Mouse (Mus musculus) cortical plate, adult 2 months (tissue): ENCODE data around the gene Mrps27. TPM values are rescaled to one million over a fixed set of nuclear protein-coding genes. Genes with fewer than 3 reads are reported as not detected.

Experiments used
- H3K27ac ChIP-seq: fragments of 200-500 bp; 2 replicates; pipeline ENCODE4 v1.5.1; 2012; ENCODE audit warnings: low read length, control low read depth, inconsistent platforms; ENCODE audit not compliant: insufficient read depth
- H3K4me1 ChIP-seq: fragments of 200-500 bp; 2 replicates; pipeline ENCODE4 v1.6.1; 2011; ENCODE audit warnings: low read length; ENCODE audit not compliant: control insufficient read depth, insufficient read depth
- H3K4me3 ChIP-seq: fragments of 200-500 bp; 2 replicates; pipeline ENCODE4 v1.5.1; 2011; ENCODE audit warnings: mild to moderate bottlenecking, low read length, control low read depth; ENCODE audit not compliant: insufficient read depth
- CTCF ChIP-seq: fragments of 200-500 bp; IDR thresholded peaks from 2 replicates; pipeline ENCODE4 v1.5.1; 2011; ENCODE audit warnings: mild to moderate bottlenecking, control low read depth, low read length; ENCODE audit not compliant: insufficient read depth; ENCODE audit errors: extremely low read depth
- POLR2A ChIP-seq: fragments of 200-500 bp; IDR thresholded peaks from 2 replicates; pipeline ENCODE4 v1.6.1; 2011; ENCODE audit warnings: mild to moderate bottlenecking, low read length, control low read depth; ENCODE audit not compliant: insufficient read depth; ENCODE audit errors: extremely low read depth
- polyA plus RNA-seq: library from polyadenylated mRNA; depleted of rRNA; stranded (reverse); fragments of >200 nt; gene quantifications from 2 replicates; pipeline ENCODE4 v1.2.3, GENCODE M21; 2012

Gene Mrps27
- polyA plus RNA-seq, 1 experiment, result 32.2 TPM

DNA sequence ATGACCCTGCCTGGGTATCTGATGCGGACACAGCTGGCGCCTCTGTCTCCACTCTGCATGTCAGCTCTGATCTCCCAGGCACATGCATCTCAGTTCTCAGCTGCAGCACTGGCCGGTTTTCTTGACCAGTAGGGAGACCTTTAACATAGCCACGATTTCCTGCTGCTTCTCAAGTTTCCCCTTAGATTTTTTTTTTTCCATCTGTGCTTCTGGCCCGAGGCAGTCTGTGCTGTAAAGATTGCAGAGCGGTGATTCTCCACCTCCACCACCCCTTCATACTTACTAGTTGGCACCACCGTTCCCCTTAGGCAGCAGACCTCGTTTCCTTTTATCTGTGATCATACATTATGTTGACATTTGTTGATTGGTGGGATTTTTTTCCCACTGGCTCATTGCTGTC is 6.6 kb downstream of the Mrps27 start:
- no peak overlapping the region for H3K4me3 ChIP-seq
- H3K27ac ChIP-seq, result no peak overlapping the region
- no peak for TF ChIP-seq POLR2A
- no peak for TF ChIP-seq CTCF
- no peaks in the 10 kb centered on the region for H3K4me1 ChIP-seq

DNA sequence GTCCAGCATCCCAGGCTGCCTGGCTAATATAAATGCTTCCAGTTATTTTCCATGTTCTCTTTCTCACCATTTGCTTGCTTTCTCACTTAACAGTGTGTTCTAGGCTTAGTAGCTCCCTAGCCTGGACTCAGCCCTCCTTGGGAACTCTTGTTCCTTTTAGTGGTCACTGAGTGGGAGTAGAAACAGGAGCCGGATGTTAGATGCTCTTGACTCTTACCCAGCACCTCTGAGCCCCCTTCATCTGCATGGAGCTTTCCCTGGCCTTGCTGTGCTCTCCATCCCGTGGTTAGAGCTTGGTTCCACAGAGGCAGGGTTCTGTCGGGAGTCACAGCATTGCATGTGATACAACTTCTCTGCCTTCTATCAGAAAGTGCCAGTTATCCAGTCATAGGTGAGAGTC is 7.0 kb downstream of the Mrps27 start:
- H3K4me1 ChIP-seq, result no peaks in the 10 kb centered on the region
- H3K27ac ChIP-seq, result no peak overlapping the region
- H3K4me3 ChIP-seq, result no peak overlapping the region
- TF ChIP-seq POLR2A, result no peak
- no peak for TF ChIP-seq CTCF

- peak overlapping the region; percentile 37; the same call in 1 of the 2 replicates for H3K27ac ChIP-seq
- TF ChIP-seq CTCF, result peak; percentile 99
- TF ChIP-seq POLR2A, result peak; percentile 34; the same call in 1 of the 2 replicates
- H3K4me1 ChIP-seq, result no peaks in the 10 kb centered on the region
- H3K4me3 ChIP-seq, result peak overlapping the region; percentile 24; the same call in 1 of the 2 replicates
Measured at GRCm38 (mm10) chr13:99352758-99353489, 8.3 kb downstream of the Mrps27 start.

DNA sequence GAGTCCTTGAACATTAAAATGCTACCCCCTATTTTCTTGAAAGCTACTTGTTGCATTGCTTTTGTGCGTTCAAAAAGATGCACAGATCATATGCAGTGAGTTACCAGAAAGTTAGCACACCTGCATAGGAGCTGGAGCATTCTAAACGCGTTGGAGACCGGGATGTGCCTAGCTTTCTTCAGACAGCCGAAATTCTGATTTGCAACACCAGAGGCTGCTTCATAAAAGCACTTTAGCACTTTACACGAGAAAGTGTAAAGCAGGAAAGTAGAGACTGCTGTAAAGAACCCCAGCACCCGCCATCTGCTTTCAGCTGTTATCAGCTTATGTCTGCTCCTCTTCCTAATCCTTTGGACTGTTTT is 8.9 kb downstream of the Mrps27 start:
- TF ChIP-seq CTCF (no peak), POLR2A (no peak)
- Histone ChIP-seq H3K27ac (peak overlapping the region; percentile 37), H3K4me3 (peak overlapping the region; percentile 24; the same call in 1 of the 2 replicates), H3K4me1 (no peaks in the 10 kb centered on the region)

DNA sequence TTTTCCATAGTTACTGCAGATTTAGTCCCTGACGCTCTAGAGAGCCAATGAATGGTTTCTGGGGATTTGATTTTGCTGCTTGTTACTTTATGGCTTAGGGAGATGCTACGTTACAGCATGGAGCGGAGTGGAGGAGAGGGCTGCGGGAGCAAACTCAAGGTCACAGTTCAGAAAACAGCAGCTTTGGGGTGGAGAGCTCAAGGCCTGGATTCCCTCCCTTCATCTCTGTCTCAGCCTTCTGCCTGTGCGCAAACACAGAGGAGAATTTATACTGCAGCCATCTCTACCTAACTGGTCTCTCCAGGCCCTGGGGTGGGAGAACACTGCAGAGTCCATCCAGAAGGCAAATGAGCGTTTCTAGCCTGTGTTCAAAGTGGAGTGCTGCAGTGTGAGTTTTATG is 10.5 kb downstream of the Mrps27 start:
- Histone ChIP-seq H3K27ac (no peak overlapping the region), H3K4me3 (no peak overlapping the region), H3K4me1 (no peaks in the 10 kb centered on the region)
- no peak for TF ChIP-seq POLR2A
- no peak for TF ChIP-seq CTCF

GRCm38 (mm10) chr13:99355861-99356260 is 11.3 kb downstream of the Mrps27 start:
- H3K27ac ChIP-seq, result no peak overlapping the region
- TF ChIP-seq POLR2A (no peak), CTCF (no peak)
- no peak overlapping the region for H3K4me3 ChIP-seq
- no peaks in the 10 kb centered on the region for H3K4me1 ChIP-seq

- no peak overlapping the region for H3K27ac ChIP-seq
- no peak overlapping the region for H3K4me3 ChIP-seq
- TF ChIP-seq POLR2A (no peak), CTCF (peak; percentile 35; the same call in 1 of the 2 replicates)
- H3K4me1 ChIP-seq, result no peaks in the 10 kb centered on the region
Measured at GRCm38 (mm10) chr13:99356428-99357265, 12.1 kb downstream of the Mrps27 start.

DNA sequence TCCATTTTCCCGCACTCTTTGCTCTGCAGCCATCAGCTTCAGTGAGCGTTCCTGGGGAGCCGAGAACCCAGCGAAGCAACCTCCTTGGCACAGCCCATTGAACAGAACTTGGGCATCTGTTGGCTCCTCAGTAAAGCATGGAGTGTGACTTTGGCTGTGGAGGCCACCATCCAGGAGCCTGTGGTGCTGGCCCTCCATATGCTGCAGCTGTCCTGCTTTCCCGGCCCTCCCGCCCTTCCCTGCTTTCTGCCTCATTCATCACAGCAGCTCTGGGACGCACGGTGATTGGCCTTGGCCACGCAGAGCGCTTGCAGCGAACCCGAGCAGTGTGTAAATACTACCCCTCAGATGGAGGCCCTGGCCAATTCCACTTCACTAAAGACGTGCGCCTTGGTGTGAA is 14.3 kb downstream of the Mrps27 start:
- TF ChIP-seq POLR2A, result no peak
- TF ChIP-seq CTCF, result no peak
- H3K4me1 ChIP-seq, result no peaks in the 10 kb centered on the region
- H3K4me3 ChIP-seq, result no peak overlapping the region
- no peak overlapping the region for H3K27ac ChIP-seq

GRCm38 (mm10) chr13:99363866-99364265 is 19.3 kb downstream of the Mrps27 start:
- H3K4me3 ChIP-seq, result no peak overlapping the region
- TF ChIP-seq POLR2A (no peak), CTCF (no peak)
- H3K4me1 ChIP-seq, result peaks cover 5% of the 10 kb centered on the region
- no peak overlapping the region for H3K27ac ChIP-seq
